In genomic region chr8:70330741-70331364, GRCm38 (mm10) we compare ENCODE assay signal across 8 mouse cellular contexts. TPM values are rescaled to one million over a fixed set of nuclear protein-coding genes. Genes with fewer than 3 reads are reported as not detected.
DNase-seq lines count a peak whose midpoint lies in the region; ATAC-seq lines count a peak whose summit lies in the region.

No protein-coding gene starts in this region.

- peak overlapping the region; percentile 72 for H3K9ac ChIP-seq in heart, embryonic 13.5 days
- H3K9ac ChIP-seq in midbrain, embryonic 12.5 days (replicated peaks): peak overlapping the region; percentile 46; the same call in 1 of the 2 replicates

- peak overlapping the region; percentile 40 for H3K4me3 ChIP-seq in heart, embryonic 13.5 days
- H3K4me3 ChIP-seq in midbrain, embryonic 12.5 days: peak overlapping the region; percentile 18

- WGBS in heart, embryonic 13.5 days: 33% methylated on average over 53 of the region's 53 CpGs
- 23% methylated on average over 53 of the region's 53 CpGs for WGBS in midbrain, embryonic 12.5 days

- ATAC-seq in heart, embryonic 13.5 days (ENCODE audit: extremely low read depth, insufficient number of reproducible peaks, low FRiP score, low TSS enrichment): peak; percentile 66
- peak; percentile 78 for ATAC-seq in midbrain, embryonic 12.5 days (ENCODE audit: low FRiP score, low read depth)

- peaks cover 59% of the 10 kb centered on the region for H3K36me3 ChIP-seq in heart, embryonic 13.5 days
- peaks cover 54% of the 10 kb centered on the region for H3K36me3 ChIP-seq in midbrain, embryonic 12.5 days

- peak; percentile 70 for DNase-seq in lung, postnatal 10 days
- DNase-seq in lung, postnatal 25 days (ENCODE audit: low spot score): no peak
- peak; percentile 42 to 76 for DNase-seq in cerebellum, postnatal 4 days (ENCODE audit: low spot score in 2 of 2)
- DNase-seq in left cerebral cortex, adult 18-20 months (ENCODE audit: low spot score in 2 of 2): peak; percentile 63 to 76
- peak; percentile 34 for DNase-seq in yolk sac, embryonic 10.5 days (ENCODE audit: low spot score)
- DNase-seq in thymus, postnatal 0 days (ENCODE audit: low spot score): no peak

- H3K4me2 ChIP-seq in heart, embryonic 13.5 days: peak overlapping the region; percentile 66
- peak overlapping the region; percentile 31 for H3K4me2 ChIP-seq in midbrain, embryonic 12.5 days (replicated peaks)

- H3K27me3 ChIP-seq in heart, embryonic 13.5 days (replicated peaks): peaks cover 22% of the 10 kb centered on the region
- peaks cover 30% of the 10 kb centered on the region for H3K27me3 ChIP-seq in midbrain, embryonic 12.5 days

- peaks cover 36% of the 10 kb centered on the region for H3K4me1 ChIP-seq in heart, embryonic 13.5 days
- H3K4me1 ChIP-seq in midbrain, embryonic 12.5 days: peaks cover 32% of the 10 kb centered on the region

- no peaks in the 10 kb centered on the region for H3K9me3 ChIP-seq in heart, embryonic 13.5 days
- H3K9me3 ChIP-seq in midbrain, embryonic 12.5 days: no peaks in the 10 kb centered on the region

- H3K27ac ChIP-seq in heart, embryonic 13.5 days (replicated peaks): no peak overlapping the region
- no peak overlapping the region; the same call in 1 of the 2 replicates for H3K27ac ChIP-seq in midbrain, embryonic 12.5 days (replicated peaks)

RNA-seq across cellular contexts. Expression of gene Gdf1, which starts 1.2 kb away (rescaled TPM):
- 0.74 and 0.99 TPM in 2 replicates for polyA plus RNA-seq in heart, embryonic 13.5 days (2015; fragmentation: Nextera tagmentation; extraction: Ambion mirVana)
- total RNA-seq in left cerebral cortex, adult 18-20 months (2021): 10 to 100 TPM; 16.4 to 19.1 TPM
- 3.7 and 4.5 TPM in 2 replicates for polyA plus RNA-seq in midbrain, embryonic 12.5 days (2016; fragmentation: Nextera tagmentation; extraction: Ambion mirVana)
- 0.13 TPM in 1 of 2 replicates, not detected in the other for polyA plus RNA-seq in thymus, postnatal 0 days (2015; fragmentation: Nextera tagmentation; extraction: Ambion mirVana)

RNA-seq across cellular contexts. Expression of gene Cers1, which starts 15.3 kb away (rescaled TPM):
- polyA plus RNA-seq in heart, embryonic 13.5 days (2015; fragmentation: Nextera tagmentation; extraction: Ambion mirVana): 1.9 and 2.6 TPM in 2 replicates
- 10 to 100 TPM; 86.4 to 94.3 TPM for total RNA-seq in left cerebral cortex, adult 18-20 months (2021)
- 15.3 and 17.1 TPM in 2 replicates for polyA plus RNA-seq in midbrain, embryonic 12.5 days (2016; fragmentation: Nextera tagmentation; extraction: Ambion mirVana)
- 0.19 and 0.40 TPM in 2 replicates for polyA plus RNA-seq in thymus, postnatal 0 days (2015; fragmentation: Nextera tagmentation; extraction: Ambion mirVana)

RNA-seq across cellular contexts. Expression of gene Upf1, which starts 22.2 kb away (rescaled TPM):
- 11.3 and 12.2 TPM in 2 replicates for polyA plus RNA-seq in heart, embryonic 13.5 days (2015; fragmentation: Nextera tagmentation; extraction: Ambion mirVana)
- total RNA-seq in left cerebral cortex, adult 18-20 months (2021): 10 to 100 TPM; 64.1 to 73.7 TPM
- polyA plus RNA-seq in midbrain, embryonic 12.5 days (2016; fragmentation: Nextera tagmentation; extraction: Ambion mirVana): 32.8 and 38.0 TPM in 2 replicates
- polyA plus RNA-seq in thymus, postnatal 0 days (2015; fragmentation: Nextera tagmentation; extraction: Ambion mirVana): 16.4 and 22.6 TPM in 2 replicates

RNA-seq across cellular contexts. Expression of gene Cope, which starts 28.5 kb away (rescaled TPM):
- polyA plus RNA-seq in heart, embryonic 13.5 days (2015; fragmentation: Nextera tagmentation; extraction: Ambion mirVana): 294 and 344 TPM in 2 replicates
- 100 to 1,000 TPM; 141 to 145 TPM for total RNA-seq in left cerebral cortex, adult 18-20 months (2021)
- 222 and 235 TPM in 2 replicates for polyA plus RNA-seq in midbrain, embryonic 12.5 days (2016; fragmentation: Nextera tagmentation; extraction: Ambion mirVana)
- polyA plus RNA-seq in thymus, postnatal 0 days (2015; fragmentation: Nextera tagmentation; extraction: Ambion mirVana): 314 and 316 TPM in 2 replicates

RNA-seq across cellular contexts. Expression of gene Ddx49, which starts 28.6 kb away (rescaled TPM):
- polyA plus RNA-seq in heart, embryonic 13.5 days (2015; fragmentation: Nextera tagmentation; extraction: Ambion mirVana): 32.6 and 34.1 TPM in 2 replicates
- 10 to 100 TPM; 42.0 to 49.1 TPM for total RNA-seq in left cerebral cortex, adult 18-20 months (2021)
- 47.1 and 53.8 TPM in 2 replicates for polyA plus RNA-seq in midbrain, embryonic 12.5 days (2016; fragmentation: Nextera tagmentation; extraction: Ambion mirVana)
- 53.6 and 58.1 TPM in 2 replicates for polyA plus RNA-seq in thymus, postnatal 0 days (2015; fragmentation: Nextera tagmentation; extraction: Ambion mirVana)

Comparison
In these comparisons a context has a peak if more than half of its experiments do, and no peak if none do; other contexts are left out.
1. DNase-seq: peak in lung, postnatal 10 days (single experiment), cerebellum, postnatal 4 days (2 of 2), left cerebral cortex, adult 18-20 months (2 of 2) and yolk sac, embryonic 10.5 days (single experiment); none in lung, postnatal 25 days (single experiment) and thymus, postnatal 0 days (single experiment).